Mouse (Mus musculus) heart, embryonic 15.5 days (tissue): ENCODE measurements around the gene Btbd6. TPM values are rescaled to one million over a fixed set of nuclear protein-coding genes. Genes with fewer than 3 reads are reported as not detected.
A peak's percentile ranks its signal among the peaks of the same experiment; 100 is the strongest.

Experiments
- ATAC-seq: fragments of 200-750 bp; cut with Nextera tagmentation; replicated peaks from 2 replicates; pipeline ENCODE4 v1.8.0; 2017; ENCODE audit warnings: low read depth, moderate TSS enrichment; ENCODE audit not compliant: insufficient number of reproducible peaks, insufficient read depth, low FRiP score
- H3K27ac ChIP-seq: fragments of 300-500 bp; sonication (generic); 2 replicates; pipeline ENCODE4 v1.5.1; 2015; ENCODE audit warnings: mild to moderate bottlenecking, inconsistent platforms
- H3K27me3 ChIP-seq: fragments of 300-500 bp; sonication (generic); 2 replicates; pipeline ENCODE4 v1.6.1; 2015; ENCODE audit warnings: inconsistent platforms
- H3K36me3 ChIP-seq: fragments of 300-500 bp; sonication (generic); 2 replicates; pipeline ENCODE4 v1.6.1; 2015; ENCODE audit warnings: mild to moderate bottlenecking, inconsistent platforms
- H3K4me1 ChIP-seq: fragments of 300-500 bp; sonication (generic); replicated peaks from 2 replicates; pipeline ENCODE4 v1.6.1; 2015; ENCODE audit warnings: inconsistent platforms
- H3K4me2 ChIP-seq: fragments of 300-500 bp; sonication (generic); 2 replicates; pipeline ENCODE4 v1.6.1; 2015; ENCODE audit warnings: inconsistent platforms, mild to moderate bottlenecking, moderate library complexity
- H3K4me3 ChIP-seq: fragments of 300-500 bp; sonication (generic); 2 replicates; pipeline ENCODE4 v1.5.1; 2015; ENCODE audit warnings: mild to moderate bottlenecking, inconsistent platforms
- H3K9ac ChIP-seq: fragments of 300-500 bp; sonication (generic); 2 replicates; pipeline ENCODE4 v1.6.1; 2015; ENCODE audit warnings: mild to moderate bottlenecking, inconsistent platforms
- H3K9me3 ChIP-seq: fragments of 300-500 bp; sonication (generic); replicated peaks from 2 replicates; pipeline ENCODE4 v1.6.1; 2016; ENCODE audit warnings: inconsistent platforms
- WGBS: fragments of 180-500 bp; shearing (Covaris S2); methylation state at CpG from one replicate; pipeline ENCODE4 v1.1.7; 2015; ENCODE audit warnings: mixed read lengths; 5-methylcytosine and 5-hydroxymethylcytosine counted together
- polyA plus RNA-seq: library from polyadenylated mRNA; unstranded; fragments of >200 nt; fragmentation: Nextera tagmentation; extraction: Ambion mirVana; gene quantifications from 2 replicates; pipeline ENCODE4 v1.2.1, GENCODE M21; 2015

Gene Btbd6
- polyA plus RNA-seq: 19.4 and 23.5 TPM in 2 replicates

- no peaks in the 10 kb centered on the region for H3K27me3 ChIP-seq
- under 1% methylated on average over 79 of the region's 80 CpGs for WGBS
- peaks cover 22% of the 10 kb centered on the region for H3K4me1 ChIP-seq
- peak within 1 kb of the TSS; percentile 80 for H3K9ac ChIP-seq
- peak within 1 kb of the TSS; percentile 71 for H3K4me3 ChIP-seq
- H3K9me3 ChIP-seq: no peaks in the 10 kb centered on the region
- H3K27ac ChIP-seq: peak within 1 kb of the TSS; percentile 92
- ATAC-seq: peak; percentile 91
- peak within 1 kb of the TSS; percentile 88 for H3K4me2 ChIP-seq
- peaks cover 59% of the 10 kb centered on the region for H3K36me3 ChIP-seq
Measured at GRCm38 (mm10) chr12:112976371-112977073, at the start of gene Btbd6. Btbd6 (plus strand) TSS chr12:112976482.

- Histone ChIP-seq H3K36me3 (no peaks in the 10 kb centered on the region), H3K9ac (no peak overlapping the region), H3K27ac (no peak overlapping the region), H3K27me3 (peaks cover 92% of the 10 kb centered on the region), H3K4me1 (peaks cover 37% of the 10 kb centered on the region), H3K9me3 (no peaks in the 10 kb centered on the region), H3K4me3 (no peak overlapping the region; the same call in 1 of the 2 replicates), H3K4me2 (peak overlapping the region; percentile 98)
- no peak for ATAC-seq
- 60% methylated on average over 14 of the region's 14 CpGs for WGBS
Measured at GRCm38 (mm10) chr12:112927265-112927664, 49.0 kb upstream of the Btbd6 start.

- H3K27ac ChIP-seq: peak overlapping the region; percentile 65
- H3K36me3 ChIP-seq: no peaks in the 10 kb centered on the region
- H3K27me3 ChIP-seq: peaks cover 81% of the 10 kb centered on the region
- 1% methylated on average over 119 of the region's 124 CpGs for WGBS
- peak overlapping the region; percentile 63 for H3K4me3 ChIP-seq
- peak overlapping the region; percentile 98 for H3K4me2 ChIP-seq
- no peaks in the 10 kb centered on the region for H3K9me3 ChIP-seq
- peak; percentile 10 for ATAC-seq
- peaks cover 38% of the 10 kb centered on the region for H3K4me1 ChIP-seq
- peak overlapping the region; percentile 65 for H3K9ac ChIP-seq
Measured at GRCm38 (mm10) chr12:112928401-112929241, 47.7 kb upstream of the Btbd6 start.

- peak within 1 kb of the TSS; percentile 63 for H3K4me3 ChIP-seq
- H3K36me3 ChIP-seq: no peaks in the 10 kb centered on the region
- H3K27ac ChIP-seq: peak within 1 kb of the TSS; percentile 65
- peak within 1 kb of the TSS; percentile 98 for H3K4me2 ChIP-seq
- H3K9me3 ChIP-seq: no peaks in the 10 kb centered on the region
- peaks cover 74% of the 10 kb centered on the region for H3K27me3 ChIP-seq
- ATAC-seq: peak; percentile 74
- H3K9ac ChIP-seq: peak within 1 kb of the TSS; percentile 65
- WGBS: 1% methylated on average over 60 of the region's 85 CpGs
- peaks cover 38% of the 10 kb centered on the region for H3K4me1 ChIP-seq
Measured at GRCm38 (mm10) chr12:112929562-112930352, 46.5 kb upstream of the Btbd6 start, which contains the start of gene Jag2. Jag2 (minus strand) TSS chr12:112929776.

GRCm38 (mm10) chr12:112932647-112933046 is 43.6 kb upstream of the Btbd6 start:
- no peaks in the 10 kb centered on the region for H3K9me3 ChIP-seq
- H3K27ac ChIP-seq: no peak overlapping the region
- H3K9ac ChIP-seq: no peak overlapping the region
- H3K4me2 ChIP-seq: 0 out of 2 replicates have a peak overlapping the region, but pooled peaks have one; percentile 14
- H3K4me3 ChIP-seq: no peak overlapping the region
- 21% methylated on average over 7 of the region's 7 CpGs for WGBS
- peaks cover 33% of the 10 kb centered on the region for H3K4me1 ChIP-seq
- H3K36me3 ChIP-seq: no peaks in the 10 kb centered on the region
- no peak for ATAC-seq
- H3K27me3 ChIP-seq: peaks cover 45% of the 10 kb centered on the region

- no peak overlapping the region for H3K9ac ChIP-seq
- no peak for ATAC-seq
- no peak overlapping the region for H3K27ac ChIP-seq
Measured at GRCm38 (mm10) chr12:112937906-112938305, 38.4 kb upstream of the Btbd6 start.

GRCm38 (mm10) chr12:112938366-112938765 is 37.9 kb upstream of the Btbd6 start:
- 71% methylated on average over 10 of the region's 10 CpGs for WGBS
- Histone ChIP-seq H3K4me2 (no peak overlapping the region), H3K9me3 (no peaks in the 10 kb centered on the region), H3K4me3 (no peak overlapping the region), H3K36me3 (no peaks in the 10 kb centered on the region), H3K27me3 (0 out of 2 replicates have a peak, but pooled peaks cover 9% of the 10 kb centered on the region), H3K4me1 (peaks cover 24% of the 10 kb centered on the region), H3K9ac (no peak overlapping the region), H3K27ac (no peak overlapping the region)
- no peak for ATAC-seq

More at GRCm38 (mm10) chr12:112937906-112938305, 38.4 kb upstream of the Btbd6 start:
- H3K9me3 ChIP-seq: no peaks in the 10 kb centered on the region
- peaks cover 26% of the 10 kb centered on the region for H3K4me1 ChIP-seq
- H3K4me3 ChIP-seq: no peak overlapping the region
- H3K27me3 ChIP-seq: peaks cover 9% of the 10 kb centered on the region; the same call in 1 of the 2 replicates
- no peak overlapping the region for H3K4me2 ChIP-seq
- no peaks in the 10 kb centered on the region for H3K36me3 ChIP-seq
- 35% methylated on average over 9 of the region's 9 CpGs for WGBS

- peaks cover 24% of the 10 kb centered on the region for H3K4me1 ChIP-seq
- 59% methylated on average over 10 of the region's 10 CpGs for WGBS
- no peak overlapping the region for H3K9ac ChIP-seq
- no peak for ATAC-seq
- no peaks in the 10 kb centered on the region for H3K9me3 ChIP-seq
- no peak overlapping the region for H3K4me2 ChIP-seq
- H3K27ac ChIP-seq: no peak overlapping the region
- H3K36me3 ChIP-seq: no peaks in the 10 kb centered on the region
- H3K4me3 ChIP-seq: no peak overlapping the region
- H3K27me3 ChIP-seq: 0 out of 2 replicates have a peak, but pooled peaks cover 7% of the 10 kb centered on the region
Measured at GRCm38 (mm10) chr12:112938873-112939565, 37.3 kb upstream of the Btbd6 start.

- Histone ChIP-seq H3K36me3 (no peaks in the 10 kb centered on the region), H3K4me2 (no peak overlapping the region), H3K4me3 (no peak overlapping the region), H3K9me3 (no peaks in the 10 kb centered on the region), H3K27ac (no peak overlapping the region), H3K4me1 (peaks cover 24% of the 10 kb centered on the region), H3K27me3 (0 out of 2 replicates have a peak, but pooled peaks cover 7% of the 10 kb centered on the region), H3K9ac (no peak overlapping the region)
- 84% methylated on average over 4 of the region's 4 CpGs for WGBS
- ATAC-seq: no peak
Measured at GRCm38 (mm10) chr12:112940238-112940637, 36.0 kb upstream of the Btbd6 start.

GRCm38 (mm10) chr12:112940710-112941109 is 35.6 kb upstream of the Btbd6 start:
- 77% methylated on average over 9 of the region's 9 CpGs for WGBS
- H3K27me3 ChIP-seq: 0 out of 2 replicates have a peak, but pooled peaks cover 7% of the 10 kb centered on the region
- no peak overlapping the region for H3K9ac ChIP-seq
- H3K27ac ChIP-seq: no peak overlapping the region
- peaks cover 24% of the 10 kb centered on the region for H3K4me1 ChIP-seq
- H3K36me3 ChIP-seq: no peaks in the 10 kb centered on the region
- H3K4me3 ChIP-seq: no peak overlapping the region
- H3K9me3 ChIP-seq: no peaks in the 10 kb centered on the region
- peak overlapping the region; percentile 90 for H3K4me2 ChIP-seq
- no peak for ATAC-seq
